Mouse (Mus musculus) small intestine, adult 2 months (tissue): ENCODE measurements around the gene Epm2a.

Experiments used
- CTCF ChIP-seq: fragments of 200-500 bp; IDR thresholded peaks from 2 replicates; pipeline ENCODE4 v1.5.1; 2012; ENCODE audit warnings: low read depth, mild to moderate bottlenecking, control low read depth, inconsistent platforms, low read length, moderate library complexity, mixed read lengths; ENCODE audit not compliant: insufficient replicate concordance, insufficient read length; ENCODE audit errors: extremely low read depth
- POLR2A ChIP-seq: fragments of 200-500 bp; IDR thresholded peaks from 2 replicates; pipeline ENCODE4 v1.6.1; 2012; ENCODE audit warnings: low read depth, mild to moderate bottlenecking, control low read depth, inconsistent platforms, low read length, moderate library complexity

DNA sequence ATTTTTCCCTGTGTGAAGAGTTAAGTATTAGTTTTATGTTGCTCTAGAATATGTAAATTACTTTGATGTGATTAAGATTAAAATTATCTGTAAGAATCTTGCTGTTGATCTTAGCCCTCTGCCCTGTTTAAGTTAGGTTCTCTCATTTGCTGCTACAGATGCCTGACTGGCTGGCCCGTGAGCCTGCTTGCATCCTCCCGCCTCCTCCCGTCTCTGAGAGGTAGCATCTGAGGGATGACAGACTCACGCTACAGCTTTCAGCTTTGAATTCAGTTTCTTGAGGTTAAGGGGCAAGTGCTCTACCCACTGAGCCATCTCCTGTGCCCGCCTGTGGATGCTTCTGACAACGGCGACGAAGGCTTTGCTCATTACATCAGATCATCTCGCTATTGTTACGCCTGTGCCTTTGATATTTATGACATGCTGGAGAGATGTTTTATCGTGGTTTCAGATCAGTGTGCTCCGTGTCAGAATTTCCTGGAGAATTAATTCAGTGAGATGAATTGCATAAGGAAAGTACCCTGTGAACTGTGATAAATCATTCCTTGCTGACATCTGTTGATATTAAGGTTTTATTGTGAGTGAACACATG, 19.8 kb downstream of the Epm2a start:
- TF ChIP-seq CTCF = no peak
- no peak for TF ChIP-seq POLR2A
